Mouse (Mus musculus) induced T-regulatory cell, adult 2 months (primary cell): ENCODE results near the gene Lrmp.
"Not testable (repeated sequence)": the region's sequence is repeated elsewhere in the genome, so short reads cannot be mapped to it uniquely, and the experiment has no call there.

Experiments
- DNase-seq: peaks from one replicate; pipeline ENCODE4 v3.0.0-alpha.2; 2012; ENCODE audit warnings: low read depth

Lrmp gene

DNA sequence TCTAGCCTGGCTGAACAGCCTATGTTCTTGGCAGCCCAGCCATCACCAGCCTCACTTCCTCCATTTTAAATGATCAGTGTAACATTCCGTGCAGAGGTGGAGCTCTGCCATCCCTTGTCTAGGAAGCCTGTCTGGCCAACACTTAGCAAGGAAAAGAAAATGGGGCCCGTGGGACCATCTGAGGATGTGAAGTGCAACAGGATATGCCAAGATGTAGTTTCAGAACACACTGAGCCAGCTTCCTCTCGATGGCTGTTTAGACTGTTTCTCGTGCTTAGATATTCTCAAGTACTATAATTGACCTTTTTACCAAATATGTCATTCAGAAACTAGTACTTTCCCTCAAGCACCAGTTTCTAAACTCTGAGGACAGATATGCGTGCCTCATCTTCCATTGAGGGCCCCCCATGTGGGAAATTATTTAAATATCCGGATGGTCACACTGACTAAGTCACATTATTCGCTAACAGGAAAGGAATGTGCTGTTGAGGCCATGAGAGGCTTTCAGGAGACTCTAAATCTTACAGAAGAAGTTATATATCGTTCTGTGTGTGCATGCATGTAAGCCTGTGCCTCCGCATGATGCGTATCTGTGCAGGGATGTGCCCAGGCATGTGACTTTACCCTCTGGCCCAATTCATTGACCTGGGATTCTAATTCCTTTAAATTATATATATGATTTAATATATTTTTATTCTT, 11.1 kb upstream of the Lrmp start:
- peak; percentile 58 for DNase-seq

DNA sequence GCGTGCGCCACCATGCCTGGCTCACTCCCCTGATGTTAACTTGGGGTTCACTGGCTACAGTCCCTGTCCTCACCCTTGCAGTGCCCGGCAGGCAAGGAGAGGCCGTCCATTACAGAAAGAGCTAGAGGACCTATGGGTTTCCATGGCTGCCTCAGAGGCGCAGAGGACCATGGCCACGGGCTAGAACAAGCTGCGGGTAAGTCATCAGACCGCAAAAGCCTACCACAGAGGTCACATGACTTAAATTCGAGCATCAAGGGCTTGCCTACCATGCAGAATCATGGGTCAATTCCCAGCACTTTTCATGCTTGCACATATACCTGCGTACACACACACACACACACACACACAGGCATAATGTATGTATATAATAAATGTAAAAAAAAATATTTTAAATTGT, 10.0 kb upstream of the Lrmp start:
- DNase-seq, result no peak

DNA sequence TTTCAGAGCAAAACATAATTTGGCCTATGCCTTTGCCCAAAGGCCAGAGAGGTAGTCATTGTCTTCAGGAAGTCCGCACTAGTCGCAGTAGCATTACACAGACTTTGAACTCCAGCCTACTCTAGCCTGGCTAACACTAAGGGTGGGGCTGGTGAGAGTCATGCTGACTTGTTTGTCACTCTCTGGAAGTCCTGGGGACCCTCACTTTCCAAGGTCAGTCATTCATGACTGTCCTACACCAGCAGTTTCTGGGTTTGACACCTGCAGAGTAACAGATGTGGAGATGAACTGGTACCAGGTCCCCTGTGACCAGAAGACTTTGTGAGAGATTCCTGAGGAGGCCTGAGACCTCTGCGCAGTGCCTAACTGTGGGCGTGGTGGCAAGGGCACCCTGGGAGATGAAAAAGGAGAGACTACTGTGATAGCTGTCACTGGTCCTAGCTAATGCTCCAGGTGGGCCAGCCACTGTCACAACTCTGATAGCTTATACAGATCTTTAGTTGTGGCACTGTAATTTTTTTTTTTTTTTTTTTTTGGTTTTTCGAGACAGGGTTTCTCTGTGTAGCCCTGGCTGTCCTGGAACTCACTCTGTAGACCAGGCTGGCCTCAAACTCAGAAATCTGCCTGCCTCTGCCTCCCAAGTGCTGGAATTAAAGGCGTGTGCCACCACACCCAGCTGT, 9.2 kb upstream of the Lrmp start:
- DNase-seq, result no peak

DNA sequence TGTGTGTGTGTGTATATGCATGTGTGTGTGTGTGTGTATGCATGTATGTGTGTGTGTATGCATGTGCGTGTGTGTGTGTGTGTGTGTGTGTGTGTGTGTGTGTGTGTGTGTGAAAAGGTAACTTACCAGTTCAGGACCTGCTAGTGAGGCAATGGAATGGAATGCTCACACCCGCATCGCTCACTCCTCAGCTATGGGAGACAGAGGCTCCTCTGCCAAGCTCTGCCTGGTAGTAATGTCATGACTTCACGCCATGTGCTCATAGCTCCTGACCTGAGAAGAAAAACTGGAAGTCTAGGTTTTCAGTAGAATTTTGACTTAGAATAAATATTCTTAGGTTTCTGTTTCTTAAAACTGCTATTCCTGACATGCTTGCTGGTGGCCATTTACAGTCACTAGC, 4.7 kb upstream of the Lrmp start:
- DNase-seq, result no peak

DNA sequence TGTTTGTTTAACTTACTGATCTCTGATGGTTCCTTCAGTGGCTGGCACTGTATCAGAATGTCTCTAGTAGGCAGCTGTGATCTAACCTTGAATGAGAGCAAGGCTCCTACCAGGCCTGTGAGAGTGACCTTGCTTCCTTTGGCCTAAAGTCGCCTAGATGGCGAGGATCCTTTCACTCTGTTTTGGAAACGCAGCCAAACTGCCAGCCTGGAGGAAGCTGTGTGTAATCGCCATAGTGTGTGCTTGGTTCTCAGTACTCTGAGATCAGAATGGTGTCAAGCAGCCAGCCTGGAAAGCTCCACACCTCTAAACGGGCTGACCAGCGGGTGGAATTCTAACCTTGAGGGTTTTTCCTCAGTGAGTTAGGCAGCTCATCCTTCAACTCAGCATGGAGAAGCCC, 2.6 kb upstream of the Lrmp start:
- DNase-seq, result peak; percentile 56

DNA sequence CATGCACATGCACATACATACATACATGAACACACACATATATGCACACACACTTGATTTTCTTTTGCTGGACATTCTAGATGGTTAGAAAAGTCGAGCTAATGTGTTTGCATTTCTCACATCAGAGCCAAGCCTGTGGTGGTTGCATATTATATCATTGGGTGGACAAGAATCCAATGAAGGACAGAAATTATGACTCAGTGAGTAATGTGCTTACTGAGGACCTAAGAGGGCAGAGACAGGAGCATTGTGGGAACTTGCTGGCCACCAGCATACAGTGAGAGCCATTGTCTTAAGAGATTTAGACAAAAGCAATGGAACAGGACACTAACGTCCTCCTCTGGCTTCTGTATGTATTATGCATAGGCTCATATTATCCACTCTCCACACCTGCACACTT, 892 bp upstream of the Lrmp start:
- no peak for DNase-seq

DNA sequence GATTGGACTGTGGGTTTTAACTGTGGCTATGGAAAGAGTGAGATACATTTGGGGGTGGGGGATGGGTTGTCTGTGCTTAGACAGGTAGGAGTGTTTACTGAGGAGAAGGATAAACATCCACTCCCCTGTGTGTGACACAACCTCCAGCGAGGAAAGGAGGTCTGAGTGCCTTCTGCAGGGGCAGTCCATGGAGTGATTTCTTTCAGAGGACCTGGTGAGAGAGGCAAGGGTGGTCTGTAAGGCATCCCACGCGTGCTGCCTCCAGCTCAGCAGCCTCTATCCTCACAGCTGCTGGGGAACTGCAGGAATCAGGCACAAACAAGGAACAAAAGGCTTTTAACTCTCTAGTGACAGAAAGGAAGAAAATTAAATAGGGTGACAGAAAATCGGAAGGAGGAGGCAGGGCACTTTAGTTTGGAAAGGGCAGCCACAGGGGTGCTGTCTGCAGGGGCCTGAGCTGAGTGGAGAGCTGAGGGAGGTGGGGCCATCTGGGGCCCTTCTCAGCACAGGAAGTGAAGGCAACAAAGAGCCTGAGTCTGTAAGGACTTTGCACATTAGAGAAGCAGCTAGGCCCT, 732 bp downstream of the Lrmp start:
- DNase-seq, result peak; percentile 72

DNA sequence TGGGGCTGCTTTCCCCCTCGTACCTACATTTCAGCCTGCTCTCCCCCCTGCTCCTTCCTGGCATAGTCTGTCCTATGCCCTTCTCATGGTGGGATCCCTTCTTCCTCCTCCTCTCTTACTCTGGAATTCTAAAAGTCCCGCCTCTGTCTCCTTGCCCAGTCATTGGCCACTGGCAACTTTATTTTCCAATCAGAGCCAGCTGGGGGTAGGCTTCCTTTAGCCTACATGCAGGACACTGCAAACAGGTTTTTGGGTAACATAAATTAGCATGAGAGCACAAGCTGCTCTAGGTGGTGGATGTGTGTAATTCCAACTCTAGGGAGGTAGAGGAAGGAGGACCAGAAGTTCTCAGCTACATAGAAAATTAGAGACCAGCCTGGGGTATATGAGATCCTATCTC, 4.6 kb downstream of the Lrmp start:
- no peak for DNase-seq

DNA sequence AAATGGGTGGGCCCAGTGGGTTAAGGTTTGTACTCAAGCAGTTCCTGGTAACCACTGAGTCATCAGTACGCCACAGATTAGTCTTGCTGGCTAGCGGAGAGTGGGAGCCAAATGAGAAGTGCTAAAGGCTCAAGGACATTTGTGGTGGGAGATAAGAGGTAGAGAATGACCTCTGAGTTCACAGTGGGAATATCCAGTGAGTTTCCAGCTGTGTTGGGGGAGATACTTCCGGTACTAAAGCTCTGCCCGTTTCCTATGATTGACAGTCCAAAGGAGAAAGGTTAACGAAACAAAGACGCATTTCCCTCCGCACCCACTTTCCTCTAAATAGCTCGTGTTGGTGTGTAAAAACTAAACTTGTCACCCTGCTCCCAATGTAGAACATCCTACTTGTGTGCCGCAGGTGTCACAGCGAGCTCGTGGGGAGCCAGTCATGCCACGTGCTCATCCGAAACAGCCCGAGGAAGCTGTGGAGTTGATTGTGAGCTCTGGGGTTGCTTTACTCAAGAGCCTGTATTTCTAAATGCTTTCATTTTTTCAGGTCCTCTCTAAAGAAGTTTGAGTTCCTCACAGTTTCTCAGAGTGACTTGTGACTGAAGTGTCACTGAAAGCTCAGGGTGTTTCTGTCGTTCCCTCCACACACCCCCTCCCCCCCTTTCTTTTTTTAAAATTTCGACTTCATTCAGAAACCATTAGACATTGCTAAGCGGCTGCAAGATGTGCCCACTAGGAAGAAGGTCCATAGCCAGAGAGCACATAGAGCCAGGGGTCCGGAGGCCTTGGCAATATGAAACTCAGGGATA, 5.5 kb downstream of the Lrmp start:
- DNase-seq, result peak; percentile 84

DNA sequence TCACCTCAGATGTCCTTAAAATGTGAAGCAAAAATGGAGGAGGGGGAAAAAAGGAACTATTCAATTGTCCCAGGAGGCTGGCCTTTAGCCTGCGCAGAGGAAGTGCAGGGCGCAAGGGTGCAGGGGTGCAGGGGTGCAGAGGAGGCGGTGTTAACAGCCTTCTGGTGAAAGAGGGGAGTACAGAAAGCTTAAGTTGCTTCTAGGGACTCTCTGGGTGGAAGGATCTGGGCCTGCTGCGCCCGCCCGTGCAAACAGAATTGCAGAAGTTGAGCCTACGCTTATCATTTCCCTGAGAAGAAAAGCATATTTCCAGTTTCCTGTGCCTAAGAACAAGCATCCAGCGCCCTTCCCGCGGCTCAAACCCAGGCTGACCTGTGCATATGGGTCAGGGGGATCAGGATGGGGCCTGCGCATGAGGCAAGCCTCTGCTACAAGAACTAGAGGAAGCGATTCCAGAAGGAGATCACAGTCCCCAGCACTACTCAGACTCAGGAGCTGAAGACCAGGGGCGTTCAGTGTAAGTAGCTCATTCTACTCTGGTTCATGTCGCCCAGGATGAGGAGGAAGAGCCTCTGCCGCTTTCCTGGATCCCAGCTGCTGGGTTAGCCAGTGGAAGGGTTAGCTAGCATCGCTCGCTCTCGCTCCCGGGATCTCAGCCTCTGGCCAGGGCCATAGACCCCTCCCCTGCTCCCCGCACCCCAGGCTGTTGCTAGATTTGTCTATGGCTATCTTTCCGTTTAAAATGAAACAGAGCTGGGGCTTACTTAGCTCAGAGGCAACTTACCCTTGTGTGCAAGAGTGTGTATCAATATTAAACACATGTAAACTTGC, 6.4 kb downstream of the Lrmp start:
- peak; percentile 74 for DNase-seq

DNA sequence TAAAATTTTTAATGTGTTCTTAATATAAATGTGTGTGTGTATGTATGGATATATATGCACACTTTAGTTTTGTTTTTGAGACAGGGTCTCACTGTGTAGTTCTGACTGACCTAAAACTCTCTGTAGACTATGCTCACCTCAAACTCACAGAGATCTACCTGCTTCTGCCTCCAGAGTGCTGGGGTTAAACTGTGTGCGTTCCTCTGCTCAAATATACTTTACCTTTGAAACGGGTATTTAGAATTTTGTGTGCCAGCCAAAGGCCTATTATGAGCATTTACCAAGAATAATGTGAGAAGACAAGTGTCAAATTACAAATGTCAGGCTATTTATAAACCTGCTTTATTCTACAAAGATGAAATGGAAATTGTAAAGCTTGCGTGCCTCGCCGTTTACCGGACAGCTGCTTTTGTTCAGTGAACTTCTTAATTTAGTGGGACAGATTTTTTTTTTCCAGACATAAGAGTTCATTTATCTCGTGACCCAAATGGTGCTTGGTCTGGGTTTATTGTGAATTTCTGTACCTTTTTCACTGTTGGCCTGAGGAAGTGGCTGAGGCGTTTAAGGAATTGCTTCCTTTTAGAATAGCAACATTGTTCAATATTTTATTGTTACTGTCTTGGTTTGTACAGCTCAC, 7.1 kb downstream of the Lrmp start:
- peak; percentile 56 for DNase-seq

DNA sequence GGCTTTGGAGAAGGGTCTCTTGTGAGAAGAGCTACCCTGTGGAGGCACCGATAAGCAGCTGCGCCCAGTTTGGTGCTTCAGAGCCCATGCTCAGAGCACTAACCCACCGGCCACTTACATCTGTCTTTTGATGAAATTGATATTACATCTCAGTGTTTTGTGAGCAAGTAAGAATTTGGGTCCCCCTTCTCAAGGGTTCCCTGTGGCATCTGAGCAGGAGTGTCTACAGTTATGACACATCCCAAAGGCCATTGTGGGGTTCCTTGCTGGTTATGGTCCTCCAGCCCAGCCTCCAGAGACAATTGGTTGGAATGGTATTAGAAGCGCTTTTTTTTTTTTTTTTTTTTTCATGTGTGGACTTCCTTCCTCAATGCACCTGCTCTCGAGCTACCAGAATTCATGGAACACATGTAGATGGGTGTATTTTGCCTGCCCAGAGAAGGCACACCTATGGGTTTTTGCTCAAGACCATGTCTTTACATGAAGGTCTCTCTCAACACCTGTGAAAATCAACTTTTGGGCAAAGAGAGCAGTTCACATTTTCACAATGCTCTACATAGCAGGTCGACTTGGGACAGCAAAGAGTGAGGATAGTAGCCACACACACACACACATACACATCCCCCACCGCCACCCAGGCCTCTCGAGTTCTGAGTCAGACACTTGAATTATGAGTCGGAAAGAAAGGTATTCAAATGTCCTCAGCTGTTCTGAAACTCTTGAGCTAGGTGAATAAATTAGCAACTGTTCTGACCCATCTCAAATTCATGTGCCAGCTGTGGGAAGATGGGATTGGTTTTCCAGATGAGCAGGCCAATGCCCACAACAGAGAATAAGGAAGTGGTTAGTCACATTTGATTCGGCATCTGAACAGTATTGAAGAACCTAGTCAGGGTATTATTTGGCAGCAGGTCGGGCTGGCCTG, 7.9 kb downstream of the Lrmp start:
- DNase-seq, result peak; percentile 79

DNA sequence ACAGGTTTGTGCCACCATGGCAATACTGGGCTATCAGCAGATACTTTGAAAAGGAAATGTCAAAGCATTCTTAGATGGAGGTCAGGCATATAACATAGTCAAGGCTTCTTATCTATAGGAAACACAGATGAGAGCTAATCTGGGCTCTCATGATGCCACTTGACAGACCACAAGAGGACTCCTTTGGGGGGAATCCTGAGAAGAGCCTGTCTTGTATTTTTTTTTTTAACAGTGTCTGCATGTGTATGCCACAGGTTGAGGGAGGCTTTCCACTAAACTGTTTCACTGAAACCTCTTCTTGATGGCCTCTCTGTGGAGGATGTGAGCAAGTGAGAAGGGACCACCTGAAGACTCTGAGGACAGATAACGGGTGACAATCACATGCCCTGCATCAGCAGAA, 9.2 kb downstream of the Lrmp start:
- DNase-seq, result no peak

DNA sequence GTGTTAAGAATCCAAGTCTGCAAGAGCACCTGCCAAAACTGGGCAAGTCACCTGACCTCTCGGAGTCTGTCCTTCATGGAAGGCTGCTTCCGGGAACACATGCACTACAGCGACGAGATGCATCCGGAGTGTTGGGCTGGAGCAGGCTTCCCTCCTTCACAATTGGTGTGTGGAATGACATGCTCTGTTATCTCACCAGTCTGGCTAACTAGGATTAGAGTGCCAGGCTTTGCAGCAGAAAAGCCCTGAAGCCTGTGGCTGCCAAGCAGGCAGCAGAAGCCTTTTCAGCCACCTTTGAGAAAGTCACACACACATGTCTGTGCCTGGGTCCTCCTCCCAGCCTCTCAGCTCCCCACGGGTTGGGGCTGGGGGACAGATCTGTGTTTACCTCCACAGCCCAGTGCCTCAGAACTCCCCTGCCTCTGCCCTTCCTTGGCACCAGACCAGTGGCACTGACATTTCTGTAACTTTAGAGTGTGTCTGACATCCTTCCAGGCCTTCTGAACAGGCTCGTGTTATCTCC, 10.2 kb downstream of the Lrmp start:
- DNase-seq, result no peak

DNA sequence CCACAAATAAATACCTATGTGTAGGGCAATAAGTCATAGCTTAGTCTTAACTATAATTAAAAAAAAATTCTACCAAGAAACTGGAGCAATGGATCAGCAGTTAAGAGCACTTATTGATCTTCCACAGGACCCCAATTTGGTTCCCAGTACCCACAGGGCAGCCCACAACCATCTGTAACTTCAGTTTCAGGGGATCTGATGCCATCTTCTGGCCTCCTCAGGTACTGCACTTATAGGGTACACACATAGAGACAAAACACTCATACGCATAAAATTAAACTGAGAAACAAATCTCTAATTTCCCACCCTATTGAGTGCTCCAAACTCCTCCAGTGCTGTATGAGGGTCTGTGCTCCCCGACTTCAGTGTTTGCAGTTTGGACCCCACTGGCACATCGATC, 12.2 kb downstream of the Lrmp start:
- no peak for DNase-seq

DNA sequence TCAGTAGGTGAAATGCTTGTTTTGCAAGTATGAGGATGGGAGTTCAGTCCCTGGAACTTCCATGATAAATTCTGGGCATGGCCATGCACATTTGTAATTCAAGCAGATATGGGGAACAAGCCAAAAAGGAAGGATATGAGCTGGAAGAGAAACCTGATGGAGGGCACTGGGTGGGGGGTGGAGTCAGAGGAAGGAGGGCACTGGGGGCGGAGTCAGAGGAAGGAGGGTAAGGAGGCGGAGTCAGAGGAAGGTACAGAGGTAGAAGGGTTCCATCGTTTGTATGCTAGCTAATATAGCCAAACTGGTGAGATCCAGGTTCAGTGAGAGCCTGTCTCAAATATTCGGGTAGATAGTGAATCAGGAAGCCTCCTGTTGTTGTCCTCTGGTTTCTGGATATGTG, 14.1 kb downstream of the Lrmp start:
- no peak for DNase-seq

DNA sequence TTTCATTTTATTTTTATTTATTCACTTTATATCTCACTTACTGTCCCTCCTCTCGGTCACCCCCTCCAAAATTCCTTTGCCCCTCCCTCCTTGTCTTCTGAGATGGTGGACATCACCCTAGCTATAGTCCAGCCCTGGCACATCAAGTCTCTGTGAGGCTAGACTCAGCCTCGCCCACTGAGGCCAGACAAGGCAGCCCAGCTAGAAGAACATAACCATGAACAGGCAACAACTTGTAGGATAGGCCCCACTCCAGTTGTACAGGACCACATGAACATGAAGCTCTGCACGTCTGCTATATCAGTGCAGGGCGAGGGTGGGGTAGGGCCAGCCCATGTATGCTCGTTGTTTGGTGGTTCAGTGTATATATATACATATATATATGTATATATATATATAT, 16.5 kb downstream of the Lrmp start:
- DNase-seq, result no peak

DNA sequence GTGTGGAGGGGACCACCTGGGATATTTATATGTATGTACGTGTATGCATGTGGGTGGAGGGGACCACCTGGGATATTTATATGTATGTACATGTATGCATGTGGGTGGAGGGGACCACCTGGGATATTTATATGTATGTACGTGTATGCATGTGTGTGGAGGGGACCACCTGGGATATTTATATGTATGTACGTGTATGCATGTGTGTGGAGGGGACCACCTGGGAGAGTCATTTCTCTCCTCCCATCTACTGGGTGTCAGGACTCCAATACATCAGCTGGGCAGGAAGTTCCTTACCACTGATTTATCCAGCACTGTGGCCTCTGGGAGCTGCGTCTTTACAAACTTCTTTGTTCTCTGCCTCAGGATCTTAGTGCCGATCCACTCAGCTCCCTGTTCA, 17.5 kb downstream of the Lrmp start:
- not testable (repeated sequence) for DNase-seq

DNA sequence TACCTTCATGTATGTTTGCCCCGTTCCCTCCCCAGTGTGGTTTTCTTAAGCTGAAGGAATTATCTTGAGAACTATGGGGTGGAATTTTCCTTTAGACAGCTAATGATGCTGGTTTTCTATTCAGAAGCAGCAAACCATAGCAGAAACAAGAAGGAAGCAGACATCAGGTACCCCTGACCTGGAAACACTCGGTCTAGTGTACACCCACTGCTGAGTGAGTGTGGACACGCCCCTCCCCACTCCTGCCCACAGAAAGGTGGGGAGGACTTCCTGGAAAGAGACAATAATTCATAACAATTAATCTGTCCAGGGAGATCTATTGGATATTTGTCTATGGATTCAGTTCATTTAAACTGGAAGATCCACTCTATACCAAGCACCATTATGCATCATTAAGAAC, 19.8 kb downstream of the Lrmp start:
- DNase-seq, result no peak

DNA sequence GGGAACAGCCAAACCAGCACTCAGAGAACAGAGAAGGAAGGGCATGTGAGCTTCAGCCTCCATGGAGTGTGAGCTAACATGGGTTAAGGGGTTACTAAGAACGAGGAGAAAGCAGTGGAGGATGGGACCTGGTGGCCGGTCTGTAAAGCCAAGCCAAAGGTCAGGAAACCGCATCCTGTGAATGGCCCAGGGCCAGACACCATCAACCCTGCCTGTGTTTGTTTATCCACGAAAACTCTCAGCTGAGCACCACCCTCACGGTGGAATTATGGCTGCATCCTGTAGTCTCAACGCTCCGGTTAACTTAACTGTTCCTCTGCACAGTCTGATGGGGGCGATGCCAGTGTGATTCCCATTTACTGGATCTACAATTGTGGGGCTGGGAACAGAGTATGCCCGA, 20.4 kb downstream of the Lrmp start:
- DNase-seq, result no peak
